Mouse (Mus musculus): ENCODE measurements around the gene Lin28b. TPM values are rescaled to one million over a fixed set of nuclear protein-coding genes. Genes with fewer than 3 reads are reported as not detected.

Gene Lin28b
- polyA plus RNA-seq, 1 experiment from 2014 or later: 44.7 TPM

GRCm38 (mm10) chr10:45335434-45336422, 150.5 kb downstream of the Lin28b start, which contains the start of gene Bves:
Gene Bves, plus strand, starts transcription at chr10:45335772.
- Histone ChIP-seq H3K9me3 (replicated peaks) (no peaks in the 10 kb centered on the region), H3K27ac (peak within 1 kb of the TSS; percentile 93), H3K27me3 (ENCODE audit: low read depth, poor library complexity, severe bottlenecking) (peaks cover 29% of the 10 kb centered on the region), H3K4me3 (peak within 1 kb of the TSS; percentile 89), H3K4me1 (peaks cover 11% of the 10 kb centered on the region), H3K36me3 (0 out of 2 replicates have a peak, but pooled peaks cover under 1% of the 10 kb centered on the region)
- 2% methylated on average over 113 of the region's 116 CpGs for WGBS
- peak; percentile 81 for DNase-seq (ENCODE audit: low spot score)

GRCm38 (mm10) chr10:45334925-45335324, 151.3 kb downstream of the Lin28b start:
- peaks cover 29% of the 10 kb centered on the region for H3K27me3 ChIP-seq (ENCODE audit: low read depth, poor library complexity, severe bottlenecking)
- no peak for DNase-seq (ENCODE audit: low spot score)
- H3K9me3 ChIP-seq (replicated peaks): no peaks in the 10 kb centered on the region
- no peaks in the 10 kb centered on the region for H3K36me3 ChIP-seq
- peaks cover 11% of the 10 kb centered on the region for H3K4me1 ChIP-seq
- H3K27ac ChIP-seq: no peak overlapping the region
- H3K4me3 ChIP-seq: peak overlapping the region; percentile 89
- WGBS: 32% methylated on average over 7 of the region's 7 CpGs

- Histone ChIP-seq H3K4me3 (no peak overlapping the region), H3K4me1 (no peaks in the 10 kb centered on the region), H3K27me3 (ENCODE audit: low read depth, poor library complexity, severe bottlenecking) (peaks cover 2% of the 10 kb centered on the region; the same call in 1 of the 2 replicates), H3K36me3 (no peaks in the 10 kb centered on the region), H3K27ac (no peak overlapping the region), H3K9me3 (replicated peaks) (no peaks in the 10 kb centered on the region)
- WGBS: 82% methylated on average over 7 of the region's 7 CpGs
- DNase-seq (ENCODE audit: low spot score): no peak
These were observed 157.8 kb downstream of the Lin28b start for GRCm38 (mm10) chr10:45328196-45329000.

Other genes starting within 250 kb of the Lin28b start
- 4.1 and 5.3 TPM in 2 replicates for gene Bves, start 150.6 kb downstream of the Lin28b start, polyA plus RNA-seq (2016; fragmentation: Nextera tagmentation; extraction: Ambion mirVana)
- gene Hace1, start 91.4 kb upstream of the Lin28b start, polyA plus RNA-seq (2016; fragmentation: Nextera tagmentation; extraction: Ambion mirVana): 21.8 and 26.7 TPM in 2 replicates